Mouse (Mus musculus): ENCODE data around the gene Coro7. TPM values are rescaled to one million over a fixed set of nuclear protein-coding genes. Genes with fewer than 3 reads are reported as not detected.

Gene Coro7
- polyA plus RNA-seq, 1 experiment from 2014 or later = 14.4 TPM

DNA sequence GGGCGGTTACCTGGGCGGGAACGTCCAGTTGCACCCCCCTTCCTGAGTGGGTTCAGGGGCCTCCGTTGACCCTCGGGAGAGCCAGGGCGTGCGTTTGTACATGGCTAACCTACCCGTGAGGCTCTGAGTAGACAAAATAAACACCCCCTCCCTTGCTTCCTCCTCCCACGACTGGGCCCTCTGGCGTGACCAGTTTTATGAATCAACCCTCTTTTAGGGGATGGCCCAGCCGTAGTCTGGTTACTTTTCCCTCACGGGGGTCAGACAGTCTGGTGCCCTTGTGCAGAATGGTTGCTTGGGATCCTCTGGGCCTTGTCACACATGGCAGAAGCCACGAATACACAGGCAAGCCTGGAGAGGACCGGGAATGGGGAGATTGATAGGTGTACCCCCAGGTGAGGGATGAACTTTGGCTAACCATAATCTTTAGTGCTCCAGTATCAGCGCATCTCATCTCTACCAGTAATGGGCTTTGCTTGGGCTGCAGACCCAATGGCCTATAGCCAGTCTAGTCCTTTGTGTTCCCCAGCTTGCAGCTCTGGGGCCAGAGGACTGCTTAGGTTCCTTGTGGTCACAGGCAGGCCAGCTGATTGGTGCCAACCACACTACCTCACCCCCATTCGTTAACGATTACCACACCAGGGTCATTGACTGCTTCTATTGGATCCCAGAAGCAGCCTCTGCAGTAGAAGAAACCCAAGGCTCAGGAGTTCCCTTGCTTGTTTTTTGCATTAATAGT is 39.1 kb downstream of the Coro7 start:
- Histone ChIP-seq H3K9me3 (ENCODE audit: control insufficient read depth, low read length) (no peaks in the 10 kb centered on the region), H3K27ac (ENCODE audit: low read depth, low read length) (peak overlapping the region; percentile 59; the same call in 1 of the 2 replicates), H3K4me2 (replicated peaks; ENCODE audit: low read depth, low read length) (peak overlapping the region; percentile 90), H3K36me3 (ENCODE audit: control insufficient read depth, insufficient read depth, low read length) (no peaks in the 10 kb centered on the region), H3K9ac (ENCODE audit: low read depth, low read length) (peak overlapping the region; percentile 67), H3K4me3 (ENCODE audit: low read depth, low read length) (peak overlapping the region; percentile 60), H3K4me1 (replicated peaks; ENCODE audit: control insufficient read depth, insufficient read depth, low read length) (peaks cover 6% of the 10 kb centered on the region; the same call in 1 of the 2 replicates), H3K27me3 (ENCODE audit: control insufficient read depth, insufficient read depth, low read length) (no peaks in the 10 kb centered on the region)
- 0 out of 2 replicates have a peak, but pooled peaks have one; percentile 12 for ATAC-seq (ENCODE audit: low FRiP score)
- no peak for DNase-seq (ENCODE audit: low spot score)
- 9% methylated on average over 17 of the region's 17 CpGs for WGBS

DNA sequence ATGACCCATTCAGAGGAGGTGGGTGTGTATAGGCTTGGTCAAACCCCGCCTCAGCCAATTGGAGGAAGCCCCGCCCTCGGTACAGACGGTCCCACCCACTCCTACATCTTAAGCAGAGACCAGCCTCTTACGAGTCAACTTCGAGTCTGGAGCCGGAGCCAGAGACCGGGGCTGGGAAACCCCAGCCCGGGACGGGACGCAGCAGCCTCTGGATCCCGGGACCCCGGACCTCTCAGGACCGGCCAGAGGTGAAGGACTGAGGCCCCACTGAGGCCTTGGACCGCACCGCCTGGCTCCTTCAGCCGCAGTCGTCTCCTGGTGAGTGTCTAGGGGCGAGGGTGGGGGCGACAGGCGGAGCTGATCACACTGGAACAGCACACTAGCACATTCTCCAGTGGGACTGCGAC is 39.7 kb downstream of the Coro7 start, which contains the start of the genes Vasn and Dnaja3:
TSS of gene Vasn (plus strand) at position 111 of the 407 bp plus-strand sequence.
TSS of gene Dnaja3 (plus strand) at position 159 of the 407 bp plus-strand sequence.
- Histone ChIP-seq H3K27me3 (ENCODE audit: control insufficient read depth, insufficient read depth, low read length) (no peaks in the 10 kb centered on the region), H3K4me1 (replicated peaks; ENCODE audit: control insufficient read depth, insufficient read depth, low read length) (peaks cover 6% of the 10 kb centered on the region; the same call in 1 of the 2 replicates), H3K27ac (ENCODE audit: low read depth, low read length) (peak within 1 kb of the TSS; percentile 59; the same call in 1 of the 2 replicates), H3K9ac (ENCODE audit: low read depth, low read length) (peak within 1 kb of the TSS; percentile 67), H3K4me3 (ENCODE audit: low read depth, low read length) (peak within 1 kb of the TSS; percentile 60), H3K4me2 (replicated peaks; ENCODE audit: low read depth, low read length) (peak within 1 kb of the TSS; percentile 90), H3K9me3 (ENCODE audit: control insufficient read depth, low read length) (no peaks in the 10 kb centered on the region), H3K36me3 (ENCODE audit: control insufficient read depth, insufficient read depth, low read length) (no peaks in the 10 kb centered on the region)
- ATAC-seq (ENCODE audit: low FRiP score) = peak; percentile 95
- 0% methylated on average over 22 of the region's 22 CpGs for WGBS
- DNase-seq (ENCODE audit: low spot score) = peak; percentile 88

DNA sequence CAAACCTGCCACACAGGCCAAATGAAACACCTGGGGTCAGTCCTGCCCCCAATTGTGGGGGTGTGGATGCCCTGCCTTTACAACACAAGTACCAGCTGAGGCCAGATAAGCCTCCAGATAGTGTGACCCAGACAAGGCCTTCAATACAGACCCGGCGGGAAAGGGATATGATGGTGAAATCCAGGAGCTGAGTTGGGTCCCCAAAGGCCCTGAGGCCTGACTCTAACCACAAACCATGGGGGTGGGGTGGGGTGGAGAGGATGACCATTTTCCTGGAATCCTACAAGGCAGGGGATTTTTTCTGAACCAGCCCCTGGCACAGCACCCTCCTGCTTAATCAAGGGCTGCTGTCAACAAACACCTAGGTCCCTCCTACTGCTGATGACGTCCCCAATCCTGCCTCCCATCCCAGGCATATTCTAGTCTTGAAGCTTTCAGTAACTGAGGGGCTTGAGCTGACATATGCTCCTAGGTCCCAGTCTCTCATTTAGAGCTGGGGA is 40.6 kb downstream of the Coro7 start:
- Histone ChIP-seq H3K4me2 (replicated peaks; ENCODE audit: low read depth, low read length) (no peak overlapping the region), H3K36me3 (ENCODE audit: control insufficient read depth, insufficient read depth, low read length) (no peaks in the 10 kb centered on the region), H3K4me3 (ENCODE audit: low read depth, low read length) (no peak overlapping the region), H3K27ac (ENCODE audit: low read depth, low read length) (no peak overlapping the region), H3K9me3 (ENCODE audit: control insufficient read depth, low read length) (no peaks in the 10 kb centered on the region), H3K9ac (ENCODE audit: low read depth, low read length) (no peak overlapping the region), H3K27me3 (ENCODE audit: control insufficient read depth, insufficient read depth, low read length) (no peaks in the 10 kb centered on the region), H3K4me1 (replicated peaks; ENCODE audit: control insufficient read depth, insufficient read depth, low read length) (peaks cover 6% of the 10 kb centered on the region; the same call in 1 of the 2 replicates)
- DNase-seq (ENCODE audit: low spot score) (no peak), ATAC-seq (ENCODE audit: low FRiP score) (no peak)
- WGBS = 87% methylated on average over 3 of the region's 3 CpGs

DNA sequence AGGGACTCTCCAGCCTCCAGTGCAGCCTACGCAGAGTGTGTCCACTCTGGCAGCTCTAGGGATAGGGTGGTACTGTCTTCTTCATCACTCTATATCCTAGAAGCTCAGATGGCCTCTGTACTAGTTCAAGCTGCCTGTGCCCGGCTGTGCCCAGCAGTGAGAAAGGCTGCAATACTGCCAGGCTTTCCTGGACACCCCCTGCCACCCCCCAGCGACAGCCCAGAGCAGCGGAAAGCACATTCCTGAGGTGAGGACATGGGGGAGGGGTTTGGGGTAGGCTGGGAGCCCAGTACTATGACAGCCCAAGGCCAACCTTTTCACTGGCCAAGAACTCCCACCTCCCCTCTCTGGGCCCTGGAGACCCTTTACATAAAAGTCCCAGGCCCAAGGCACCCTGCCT is 43.8 kb downstream of the Coro7 start:
- Histone ChIP-seq H3K9me3 (ENCODE audit: control insufficient read depth, low read length) (no peaks in the 10 kb centered on the region), H3K4me2 (replicated peaks; ENCODE audit: low read depth, low read length) (no peak overlapping the region), H3K27ac (ENCODE audit: low read depth, low read length) (no peak overlapping the region), H3K36me3 (ENCODE audit: control insufficient read depth, insufficient read depth, low read length) (no peaks in the 10 kb centered on the region), H3K4me3 (ENCODE audit: low read depth, low read length) (no peak overlapping the region), H3K4me1 (replicated peaks; ENCODE audit: control insufficient read depth, insufficient read depth, low read length) (peaks cover under 1% of the 10 kb centered on the region; the same call in 1 of the 2 replicates), H3K9ac (ENCODE audit: low read depth, low read length) (no peak overlapping the region), H3K27me3 (ENCODE audit: control insufficient read depth, insufficient read depth, low read length) (no peaks in the 10 kb centered on the region)
- DNase-seq (ENCODE audit: low spot score) (no peak), ATAC-seq (ENCODE audit: low FRiP score) (no peak)
- WGBS = 75% methylated on average over 4 of the region's 4 CpGs

DNA sequence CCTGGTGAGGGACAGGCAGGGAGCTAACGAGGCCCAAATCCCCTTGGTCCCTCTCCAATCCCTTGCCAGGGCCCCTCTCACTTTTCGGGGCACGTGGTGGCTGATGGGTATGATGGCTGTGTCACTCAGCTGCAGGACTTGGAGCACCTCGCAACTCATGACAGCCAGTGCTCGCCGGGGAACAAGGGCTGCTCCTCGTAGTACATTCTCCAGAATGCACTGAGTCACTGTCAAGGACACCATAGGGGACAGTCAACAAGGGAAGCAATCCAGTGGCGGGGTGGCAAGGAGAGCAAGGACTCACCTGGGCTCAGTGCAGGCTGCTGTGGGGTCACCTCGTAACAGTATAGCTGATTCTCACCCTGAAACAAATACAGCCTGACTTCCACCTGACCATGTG is 44.9 kb downstream of the Coro7 start:
- Histone ChIP-seq H3K27ac (ENCODE audit: low read depth, low read length) (no peak overlapping the region), H3K4me1 (replicated peaks; ENCODE audit: control insufficient read depth, insufficient read depth, low read length) (no peaks in the 10 kb centered on the region), H3K27me3 (ENCODE audit: control insufficient read depth, insufficient read depth, low read length) (no peaks in the 10 kb centered on the region), H3K9me3 (ENCODE audit: control insufficient read depth, low read length) (no peaks in the 10 kb centered on the region), H3K4me3 (ENCODE audit: low read depth, low read length) (no peak overlapping the region), H3K9ac (ENCODE audit: low read depth, low read length) (no peak overlapping the region), H3K4me2 (replicated peaks; ENCODE audit: low read depth, low read length) (no peak overlapping the region), H3K36me3 (ENCODE audit: control insufficient read depth, insufficient read depth, low read length) (no peaks in the 10 kb centered on the region)
- no peak for DNase-seq (ENCODE audit: low spot score)
- 87% methylated on average over 9 of the region's 9 CpGs for WGBS
- no peak for ATAC-seq (ENCODE audit: low FRiP score)

DNA sequence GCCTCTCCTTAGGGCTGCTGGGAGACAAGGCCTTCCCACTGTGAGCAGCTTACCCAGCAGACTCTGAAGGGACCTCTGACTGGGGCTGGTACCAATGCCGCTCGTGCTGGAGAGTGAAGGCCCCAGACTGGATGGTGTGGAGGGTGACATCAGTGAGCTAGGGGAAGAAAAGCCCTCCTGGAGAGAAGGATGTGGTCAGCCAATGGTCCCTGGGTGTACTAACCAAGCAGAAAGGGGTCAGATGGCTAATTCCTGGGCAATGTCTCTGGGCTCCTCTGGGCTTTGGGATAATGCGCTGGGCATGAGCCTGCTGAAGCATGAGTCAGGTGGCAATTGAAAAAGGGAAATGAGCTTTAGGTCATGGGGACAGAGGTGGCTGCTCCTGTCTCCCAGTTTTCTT is 45.9 kb downstream of the Coro7 start:
- Histone ChIP-seq H3K27me3 (ENCODE audit: control insufficient read depth, insufficient read depth, low read length) (no peaks in the 10 kb centered on the region), H3K4me1 (replicated peaks; ENCODE audit: control insufficient read depth, insufficient read depth, low read length) (no peaks in the 10 kb centered on the region), H3K4me2 (replicated peaks; ENCODE audit: low read depth, low read length) (no peak overlapping the region), H3K36me3 (ENCODE audit: control insufficient read depth, insufficient read depth, low read length) (no peaks in the 10 kb centered on the region), H3K27ac (ENCODE audit: low read depth, low read length) (no peak overlapping the region), H3K4me3 (ENCODE audit: low read depth, low read length) (no peak overlapping the region), H3K9me3 (ENCODE audit: control insufficient read depth, low read length) (no peaks in the 10 kb centered on the region), H3K9ac (ENCODE audit: low read depth, low read length) (no peak overlapping the region)
- 92% methylated on average over 3 of the region's 3 CpGs for WGBS
- ATAC-seq (ENCODE audit: low FRiP score) (no peak), DNase-seq (ENCODE audit: low spot score) (no peak)

DNA sequence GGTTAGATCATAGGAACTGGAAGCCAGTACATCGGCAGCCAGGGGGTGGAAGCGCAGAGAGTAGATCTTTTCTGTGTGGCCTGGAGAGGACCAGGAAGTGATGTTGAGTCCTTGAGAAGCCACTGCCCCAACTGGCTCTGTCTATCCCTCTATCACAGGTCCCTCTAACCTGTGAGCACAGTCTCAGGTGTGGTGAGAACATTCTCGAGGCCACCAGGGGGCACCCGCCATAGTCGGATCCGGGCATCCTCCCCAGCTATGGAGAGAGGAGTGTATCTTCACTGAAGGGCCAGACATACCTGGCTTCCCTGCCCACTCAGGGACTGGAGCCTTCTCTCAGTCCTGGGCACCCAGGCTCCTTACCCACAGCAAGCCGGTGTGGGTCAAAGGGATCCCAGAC is 47.5 kb downstream of the Coro7 start:
- no peak overlapping the region for H3K4me2 ChIP-seq (replicated peaks; ENCODE audit: low read depth, low read length)
- no peaks in the 10 kb centered on the region for H3K27me3 ChIP-seq (ENCODE audit: control insufficient read depth, insufficient read depth, low read length)
- DNase-seq (ENCODE audit: low spot score) = peak; percentile 48
- H3K27ac ChIP-seq (ENCODE audit: low read depth, low read length) = no peak overlapping the region
- H3K9ac ChIP-seq (ENCODE audit: low read depth, low read length) = no peak overlapping the region
- H3K36me3 ChIP-seq (ENCODE audit: control insufficient read depth, insufficient read depth, low read length) = no peaks in the 10 kb centered on the region; the same call in 1 of the 2 replicates
- no peaks in the 10 kb centered on the region for H3K9me3 ChIP-seq (ENCODE audit: control insufficient read depth, low read length)
- H3K4me3 ChIP-seq (ENCODE audit: low read depth, low read length) = no peak overlapping the region
- 47% methylated on average over 7 of the region's 7 CpGs for WGBS
- no peak for ATAC-seq (ENCODE audit: low FRiP score)
- H3K4me1 ChIP-seq (replicated peaks; ENCODE audit: control insufficient read depth, insufficient read depth, low read length) = no peaks in the 10 kb centered on the region

DNA sequence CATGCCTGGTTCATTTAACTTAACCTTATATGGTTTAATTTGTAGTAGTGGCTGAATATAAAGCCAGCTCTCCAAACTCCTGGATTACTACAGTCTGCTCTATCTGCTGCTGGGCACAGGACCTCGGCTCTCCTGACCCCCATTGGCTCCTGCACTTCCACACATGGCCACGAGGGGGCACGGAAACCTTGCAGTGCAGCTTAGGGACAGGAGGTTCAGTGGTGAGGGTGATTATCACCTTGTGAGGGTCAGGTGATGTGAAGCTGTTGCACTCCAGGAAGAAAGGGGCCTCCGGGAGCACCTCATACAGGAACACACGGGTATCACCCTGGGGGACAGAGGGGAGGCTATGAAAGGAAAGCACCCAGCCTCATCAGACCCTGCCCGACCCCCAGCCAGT is 49.6 kb downstream of the Coro7 start:
- no peak overlapping the region for H3K27ac ChIP-seq (ENCODE audit: low read depth, low read length)
- H3K36me3 ChIP-seq (ENCODE audit: control insufficient read depth, insufficient read depth, low read length) = no peaks in the 10 kb centered on the region; the same call in 1 of the 2 replicates
- H3K9ac ChIP-seq (ENCODE audit: low read depth, low read length) = no peak overlapping the region
- ATAC-seq (ENCODE audit: low FRiP score) = peak; percentile 50
- H3K4me3 ChIP-seq (ENCODE audit: low read depth, low read length) = no peak overlapping the region
- H3K4me1 ChIP-seq (replicated peaks; ENCODE audit: control insufficient read depth, insufficient read depth, low read length) = no peaks in the 10 kb centered on the region
- no peaks in the 10 kb centered on the region for H3K27me3 ChIP-seq (ENCODE audit: control insufficient read depth, insufficient read depth, low read length)
- H3K4me2 ChIP-seq (replicated peaks; ENCODE audit: low read depth, low read length) = no peak overlapping the region
- DNase-seq (ENCODE audit: low spot score) = peak; percentile 89
- 33% methylated on average over 6 of the region's 6 CpGs for WGBS
- no peaks in the 10 kb centered on the region for H3K9me3 ChIP-seq (ENCODE audit: control insufficient read depth, low read length)
